Mouse (Mus musculus) midbrain, embryonic 16.5 days (tissue): ENCODE data around the gene Ccdc137. TPM values are rescaled to one million over a fixed set of nuclear protein-coding genes. Genes with fewer than 3 reads are reported as not detected.

Experiments
- ATAC-seq: fragments of 200-750 bp; cut with Nextera tagmentation; 2 replicates; pipeline ENCODE4 v1.8.0; 2017; ENCODE audit warnings: moderate TSS enrichment
- H3K27ac ChIP-seq: fragments of 300-500 bp; sonication (generic); 2 replicates; pipeline ENCODE4 v1.5.1; 2014; ENCODE audit warnings: mild to moderate bottlenecking, low read length, mixed read lengths
- H3K27me3 ChIP-seq: fragments of 300-500 bp; sonication (generic); 2 replicates; pipeline ENCODE4 v1.6.1; 2014; ENCODE audit warnings: low read depth, low read length, mixed read lengths; ENCODE audit not compliant: control insufficient read depth, insufficient read depth
- H3K36me3 ChIP-seq: fragments of 300-500 bp; sonication (generic); 2 replicates; pipeline ENCODE4 v1.6.1; 2014; ENCODE audit warnings: mild to moderate bottlenecking, low read length, moderate library complexity, mixed read lengths; ENCODE audit not compliant: control insufficient read depth, insufficient read depth
- H3K4me1 ChIP-seq: fragments of 300-500 bp; sonication (generic); 2 replicates; pipeline ENCODE4 v1.6.1; 2014; ENCODE audit warnings: mild to moderate bottlenecking, low read length, mixed read lengths; ENCODE audit not compliant: control insufficient read depth, insufficient read depth
- H3K4me2 ChIP-seq: fragments of 300-500 bp; sonication (generic); 2 replicates; pipeline ENCODE4 v1.6.1; 2014; ENCODE audit warnings: mild to moderate bottlenecking, low read length, mixed read lengths
- H3K4me3 ChIP-seq: fragments of 300-500 bp; sonication (generic); 2 replicates; pipeline ENCODE4 v1.5.1; 2014; ENCODE audit warnings: low read depth, mild to moderate bottlenecking, low read length, moderate library complexity, mixed read lengths
- H3K9ac ChIP-seq: fragments of 300-500 bp; sonication (generic); 2 replicates; pipeline ENCODE4 v1.6.1; 2014; ENCODE audit warnings: low read depth, low read length, mixed read lengths
- H3K9me3 ChIP-seq: fragments of 300-500 bp; sonication (generic); replicated peaks from 2 replicates; pipeline ENCODE4 v1.6.1; 2014; ENCODE audit warnings: mild to moderate bottlenecking, low read length, mixed read lengths; ENCODE audit not compliant: control insufficient read depth, poor library complexity, severe bottlenecking
- WGBS: fragments of 180-500 bp; shearing (Covaris S2); extraction: QIAGEN DNeasy Blood & Tissue Kit; methylation state at CpG from one replicate; pipeline ENCODE4 v1.1.7; 2014; 5-methylcytosine and 5-hydroxymethylcytosine counted together
- polyA plus RNA-seq: library from polyadenylated mRNA; unstranded; fragments of >200 nt; fragmentation: Nextera tagmentation; extraction: Ambion mirVana; gene quantifications from 2 replicates; pipeline ENCODE4 v1.2.1, GENCODE M21; 2015

Gene Ccdc137
- polyA plus RNA-seq, 1 experiment from 2014 or later, result 25.4 TPM

DNA sequence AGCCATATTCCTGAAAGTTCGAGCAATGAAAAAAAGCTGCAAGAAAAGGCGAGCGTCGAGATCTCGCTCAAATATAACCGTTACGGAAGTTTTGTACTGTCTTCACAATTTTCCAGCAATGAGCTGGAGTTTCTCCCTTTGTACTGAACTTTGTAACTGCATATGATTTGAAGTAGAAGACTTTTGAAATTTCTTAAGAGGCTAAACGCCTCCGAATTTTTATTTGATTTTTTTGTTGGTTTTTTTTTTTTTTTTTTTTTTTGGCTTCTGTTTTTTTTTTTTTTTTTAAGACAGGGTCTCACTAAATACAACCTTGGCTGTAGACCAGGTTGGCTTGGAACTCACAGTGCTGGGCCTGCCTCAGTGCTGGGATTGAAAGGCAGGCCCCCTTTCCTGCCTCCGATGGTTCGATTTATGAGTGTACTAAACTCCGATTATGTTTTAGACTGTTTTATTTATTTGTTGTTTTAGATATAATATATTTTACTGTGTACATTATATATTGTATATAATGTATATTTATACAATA is 20.0 kb upstream of the Ccdc137 start:
- Histone ChIP-seq H3K9ac (peak overlapping the region; percentile 99), H3K4me2 (peak overlapping the region; percentile 92), H3K27me3 (no peaks in the 10 kb centered on the region), H3K9me3 (no peaks in the 10 kb centered on the region), H3K36me3 (peaks cover 3% of the 10 kb centered on the region), H3K27ac (peak overlapping the region; percentile 82; the same call in 1 of the 2 replicates), H3K4me1 (peaks cover 12% of the 10 kb centered on the region), H3K4me3 (peak overlapping the region; percentile 98)
- no peak for ATAC-seq
- 32% methylated on average over 12 of the region's 12 CpGs for WGBS

DNA sequence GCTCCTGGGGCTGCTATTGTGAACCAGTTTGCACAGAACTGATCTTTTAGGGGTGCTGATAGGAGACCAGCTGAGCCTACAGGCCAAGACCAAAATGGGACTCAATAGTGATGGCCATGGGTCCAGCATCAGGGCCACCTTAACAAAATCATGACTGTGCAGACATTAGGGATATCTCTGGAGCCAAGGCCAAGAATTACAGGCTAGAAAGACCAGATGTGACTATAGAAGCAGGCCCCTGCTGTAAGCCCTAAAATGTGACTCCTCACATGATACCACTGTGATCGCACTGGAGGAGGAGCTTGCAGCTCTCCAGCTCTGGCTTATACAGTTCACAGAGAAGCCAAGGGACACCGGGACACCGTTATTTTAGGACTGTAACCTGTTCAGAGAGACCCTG is 15.6 kb upstream of the Ccdc137 start, which contains the start of gene Tspan10:
Tspan10 (plus strand) TSS at position 301 of the 400 bp plus-strand sequence.
- ATAC-seq, result no peak
- WGBS, result 86% methylated on average over 3 of the region's 3 CpGs
- Histone ChIP-seq H3K27ac (no peak within 1 kb of the TSS), H3K27me3 (no peaks in the 10 kb centered on the region), H3K4me3 (no peak within 1 kb of the TSS), H3K4me1 (no peaks in the 10 kb centered on the region), H3K9ac (no peak within 1 kb of the TSS), H3K9me3 (no peaks in the 10 kb centered on the region), H3K36me3 (no peaks in the 10 kb centered on the region), H3K4me2 (no peak within 1 kb of the TSS)

DNA sequence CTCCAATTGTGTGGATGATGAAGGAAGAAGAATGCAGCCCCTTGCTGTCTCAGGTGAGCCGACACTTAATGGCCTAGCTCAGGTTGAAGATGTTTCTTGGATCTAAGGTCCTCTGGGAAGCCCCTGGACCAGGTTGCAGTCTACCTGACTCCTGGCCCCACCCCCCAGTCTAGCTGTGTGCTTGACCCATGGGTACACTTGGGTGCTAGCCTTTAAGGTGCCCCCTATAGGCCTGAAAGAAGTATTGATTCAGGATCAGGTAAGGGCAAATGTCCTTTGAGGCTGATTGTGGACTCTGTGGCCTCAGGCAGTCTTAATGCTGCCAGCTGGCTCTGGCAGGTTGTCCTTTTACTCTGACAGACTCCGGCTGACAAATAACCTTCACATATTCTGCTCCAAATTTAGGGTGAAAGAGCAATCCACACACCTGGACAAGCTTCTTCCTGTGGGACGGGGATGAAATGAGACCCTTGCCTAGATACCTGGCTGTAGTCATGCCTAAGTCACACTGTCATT is 15.1 kb upstream of the Ccdc137 start:
- no peaks in the 10 kb centered on the region for H3K9me3 ChIP-seq
- no peaks in the 10 kb centered on the region for H3K4me1 ChIP-seq
- H3K36me3 ChIP-seq, result no peaks in the 10 kb centered on the region
- 91% methylated on average over 3 of the region's 3 CpGs for WGBS
- no peak overlapping the region for H3K27ac ChIP-seq
- H3K4me3 ChIP-seq, result no peak overlapping the region
- H3K9ac ChIP-seq, result no peak overlapping the region
- no peaks in the 10 kb centered on the region for H3K27me3 ChIP-seq
- H3K4me2 ChIP-seq, result no peak overlapping the region
- ATAC-seq, result no peak

DNA sequence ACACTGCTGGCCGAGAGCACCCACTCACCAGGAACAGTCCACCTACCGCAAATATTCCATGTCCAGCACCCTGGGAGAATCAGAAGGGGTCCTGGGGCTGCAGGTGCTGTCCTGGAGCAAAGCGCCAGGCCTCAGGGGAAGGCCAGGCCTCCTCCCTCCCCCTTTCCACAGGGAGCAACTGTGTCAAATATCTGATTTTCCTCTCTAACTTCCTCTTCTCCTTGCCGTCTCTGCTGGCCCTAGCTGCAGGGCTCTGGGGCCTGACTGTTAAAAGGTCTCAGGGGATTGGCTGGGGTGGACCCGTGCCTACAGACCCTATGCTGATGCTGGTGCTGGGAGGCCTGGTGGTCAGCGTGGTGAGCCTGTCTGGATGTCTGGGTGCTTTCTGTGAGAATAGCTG is 13.8 kb upstream of the Ccdc137 start:
- Histone ChIP-seq H3K36me3 (no peaks in the 10 kb centered on the region), H3K27ac (no peak overlapping the region), H3K4me3 (no peak overlapping the region), H3K9ac (no peak overlapping the region), H3K4me1 (no peaks in the 10 kb centered on the region), H3K4me2 (no peak overlapping the region), H3K27me3 (no peaks in the 10 kb centered on the region), H3K9me3 (no peaks in the 10 kb centered on the region)
- WGBS, result 78% methylated on average over 6 of the region's 6 CpGs
- ATAC-seq, result no peak

DNA sequence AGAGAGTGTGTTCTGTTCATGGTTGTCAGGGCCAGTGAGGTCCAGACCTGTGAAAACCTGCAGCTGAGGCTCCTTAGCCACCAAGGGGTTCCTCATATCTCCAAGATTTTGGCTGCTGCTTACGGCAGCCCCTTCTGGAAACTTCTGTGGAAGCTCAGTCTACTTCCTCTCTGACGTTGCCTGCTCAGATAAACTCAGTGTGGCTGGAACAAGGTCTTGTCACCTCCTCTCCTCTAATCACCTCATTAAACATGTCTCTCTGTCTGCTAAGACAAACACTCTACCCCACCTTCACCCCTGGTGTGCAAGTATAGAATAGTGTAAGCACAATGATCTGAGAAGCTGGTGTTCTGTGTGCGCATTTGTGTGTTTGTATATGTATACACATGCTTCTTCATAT is 12.4 kb upstream of the Ccdc137 start:
- Histone ChIP-seq H3K9ac (no peak overlapping the region), H3K27me3 (no peaks in the 10 kb centered on the region), H3K36me3 (no peaks in the 10 kb centered on the region), H3K4me1 (no peaks in the 10 kb centered on the region), H3K9me3 (no peaks in the 10 kb centered on the region), H3K4me2 (no peak overlapping the region), H3K27ac (no peak overlapping the region), H3K4me3 (no peak overlapping the region)
- no peak for ATAC-seq
- 86% methylated on average over 3 of the region's 3 CpGs for WGBS

DNA sequence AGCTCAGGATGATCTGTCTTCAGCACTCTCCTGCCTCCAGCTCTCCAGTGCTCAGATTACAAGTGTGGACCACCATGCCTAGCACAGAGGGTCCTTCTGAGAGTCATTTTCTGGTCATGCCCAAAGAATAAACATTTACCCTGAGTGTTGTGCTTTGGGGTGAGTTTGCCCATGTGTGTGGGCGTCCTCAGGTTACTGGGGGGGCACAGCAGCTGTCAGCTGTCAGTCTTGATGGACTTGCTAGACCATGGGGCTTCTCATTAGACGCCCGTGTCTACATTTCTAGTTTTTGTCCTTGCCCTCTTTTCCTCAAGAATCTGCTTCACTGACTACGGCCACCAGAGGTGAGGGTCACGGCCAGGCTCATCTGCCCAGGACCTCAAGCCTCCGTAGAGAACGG is 10.7 kb upstream of the Ccdc137 start:
- Histone ChIP-seq H3K9me3 (no peaks in the 10 kb centered on the region), H3K4me2 (no peak overlapping the region), H3K9ac (no peak overlapping the region), H3K4me3 (no peak overlapping the region), H3K27ac (no peak overlapping the region), H3K4me1 (no peaks in the 10 kb centered on the region), H3K27me3 (no peaks in the 10 kb centered on the region), H3K36me3 (no peaks in the 10 kb centered on the region)
- no peak for ATAC-seq
- 77% methylated on average over 7 of the region's 7 CpGs for WGBS

DNA sequence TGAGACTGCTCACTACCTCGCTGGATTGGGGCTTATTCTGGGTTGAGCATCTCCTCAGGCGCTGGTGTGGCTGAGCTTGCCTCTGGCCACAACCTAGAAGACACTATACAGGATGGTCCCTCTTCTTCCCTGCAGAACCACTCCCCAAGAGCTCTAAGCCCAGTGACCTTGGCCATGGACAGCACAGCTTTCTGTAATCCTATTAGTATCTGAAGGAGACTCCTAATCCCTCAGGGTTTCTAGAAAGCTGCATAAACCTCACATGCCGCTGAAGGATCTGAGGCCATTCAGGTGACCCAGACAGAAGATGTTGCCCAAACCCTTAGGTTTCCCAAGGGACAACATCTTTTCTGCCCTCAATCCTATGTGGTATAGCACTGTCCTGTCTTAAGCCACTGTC is 5.7 kb upstream of the Ccdc137 start:
- WGBS, result 67% methylated on average over 3 of the region's 3 CpGs
- peaks cover 5% of the 10 kb centered on the region for H3K4me1 ChIP-seq
- H3K4me3 ChIP-seq, result no peak overlapping the region
- no peak overlapping the region for H3K4me2 ChIP-seq
- ATAC-seq, result no peak
- no peaks in the 10 kb centered on the region for H3K36me3 ChIP-seq
- no peak overlapping the region for H3K9ac ChIP-seq
- H3K27me3 ChIP-seq, result no peaks in the 10 kb centered on the region
- H3K9me3 ChIP-seq, result no peaks in the 10 kb centered on the region
- H3K27ac ChIP-seq, result no peak overlapping the region

DNA sequence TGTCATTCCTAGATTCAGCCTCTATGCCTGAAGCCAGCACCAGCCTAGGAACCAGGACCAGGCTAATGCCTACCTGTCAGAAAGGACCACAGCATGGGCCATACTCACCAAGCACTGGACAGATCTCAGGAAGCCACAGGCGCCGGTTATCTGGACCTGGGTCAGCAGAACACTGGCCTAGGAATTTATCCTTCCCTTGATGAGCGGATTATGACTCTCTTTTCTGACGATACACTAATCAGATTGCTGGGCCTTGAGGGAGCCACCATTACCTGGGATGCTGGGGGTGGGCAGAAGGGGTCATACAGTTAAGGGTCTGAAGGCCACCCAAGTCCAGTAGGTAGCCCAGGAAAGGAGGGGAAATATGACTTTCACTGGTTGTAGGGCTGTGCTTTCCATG is 4.6 kb upstream of the Ccdc137 start, which contains the start of gene Pde6g:
Pde6g (minus strand) TSS at position 195 of the 400 bp plus-strand sequence.
- no peaks in the 10 kb centered on the region for H3K36me3 ChIP-seq
- no peak within 1 kb of the TSS for H3K4me2 ChIP-seq
- no peaks in the 10 kb centered on the region for H3K9me3 ChIP-seq
- WGBS, result 86% methylated on average over 4 of the region's 4 CpGs
- no peak for ATAC-seq
- H3K27ac ChIP-seq, result no peak within 1 kb of the TSS
- H3K27me3 ChIP-seq, result no peaks in the 10 kb centered on the region
- no peak within 1 kb of the TSS for H3K4me3 ChIP-seq
- H3K4me1 ChIP-seq, result peaks cover 8% of the 10 kb centered on the region
- no peak within 1 kb of the TSS for H3K9ac ChIP-seq

DNA sequence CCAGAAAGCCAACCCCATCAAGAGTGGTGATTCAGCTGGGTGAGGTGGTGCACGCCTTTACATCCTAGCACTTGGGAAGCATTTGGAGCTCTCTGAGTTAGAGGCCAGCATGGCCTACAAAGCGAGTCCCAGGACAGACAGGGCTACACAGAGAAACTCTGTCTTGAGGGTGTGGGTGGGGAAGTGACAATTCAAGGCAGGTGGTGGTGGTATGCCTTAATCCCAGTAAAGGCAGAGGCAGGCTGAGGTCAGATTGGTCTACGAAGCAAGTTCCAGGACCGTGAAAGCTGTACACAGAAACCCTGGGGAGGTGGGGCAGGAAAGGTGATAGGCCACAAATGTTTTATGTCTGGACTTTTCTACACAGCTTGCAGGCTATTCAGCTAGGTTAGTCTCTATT is 3.0 kb upstream of the Ccdc137 start:
- H3K4me2 ChIP-seq, result no peak overlapping the region
- no peaks in the 10 kb centered on the region for H3K36me3 ChIP-seq
- H3K9ac ChIP-seq, result no peak overlapping the region
- ATAC-seq, result no peak
- no peak overlapping the region for H3K27ac ChIP-seq
- H3K9me3 ChIP-seq, result no peaks in the 10 kb centered on the region
- H3K4me1 ChIP-seq, result peaks cover 20% of the 10 kb centered on the region
- WGBS, result 95% methylated on average over 4 of the region's 4 CpGs
- no peak overlapping the region for H3K4me3 ChIP-seq
- H3K27me3 ChIP-seq, result no peaks in the 10 kb centered on the region
